Mouse (Mus musculus) limb, embryonic 14.5 days (tissue): ENCODE results near the gene Il4i1. TPM values are rescaled to one million over a fixed set of nuclear protein-coding genes. Genes with fewer than 3 reads are reported as not detected.
"Not testable (repeated sequence)": the region's sequence is repeated elsewhere in the genome, so short reads cannot be mapped to it uniquely, and the experiment has no call there.

Experiments
- ATAC-seq: fragments of 200-750 bp; cut with Nextera tagmentation; 2 replicates; pipeline ENCODE4 v1.8.0; 2017; ENCODE audit warnings: low read depth, moderate number of reproducible peaks, moderate TSS enrichment; ENCODE audit not compliant: low FRiP score
- DNase-seq: peaks from one replicate; pipeline ENCODE4 v3.0.0-alpha.2; 2015; ENCODE audit warnings: low spot score
- H3K27ac ChIP-seq: fragments of 300-500 bp; sonication (generic); replicated peaks from 2 replicates; pipeline ENCODE4 v1.5.1; 2014; ENCODE audit warnings: low read depth, mild to moderate bottlenecking, low read length, moderate library complexity, mixed read lengths
- H3K27me3 ChIP-seq: fragments of 300-500 bp; sonication (generic); 2 replicates; pipeline ENCODE4 v1.6.1; 2014; ENCODE audit warnings: low read length, mixed read lengths; ENCODE audit not compliant: control insufficient read depth, insufficient read depth
- H3K36me3 ChIP-seq: fragments of 300-500 bp; sonication (generic); 2 replicates; pipeline ENCODE4 v1.6.1; 2014; ENCODE audit warnings: mild to moderate bottlenecking, low read length, moderate library complexity, mixed read lengths; ENCODE audit not compliant: control insufficient read depth, insufficient read depth
- H3K4me1 ChIP-seq: fragments of 300-500 bp; sonication (generic); 2 replicates; pipeline ENCODE4 v1.6.1; 2014; ENCODE audit warnings: antibody characterized with exemption, low read length, mixed read lengths; ENCODE audit not compliant: control insufficient read depth, insufficient read depth
- H3K4me2 ChIP-seq: fragments of 300-500 bp; sonication (generic); replicated peaks from 2 replicates; pipeline ENCODE4 v1.6.1; 2014; ENCODE audit warnings: low read depth, mild to moderate bottlenecking, low read length, moderate library complexity; ENCODE audit not compliant: severe bottlenecking
- H3K4me3 ChIP-seq: fragments of 300-500 bp; sonication (generic); replicated peaks from 2 replicates; pipeline ENCODE4 v1.5.1; 2014; ENCODE audit warnings: low read length
- H3K9ac ChIP-seq: fragments of 300-500 bp; sonication (generic); 2 replicates; pipeline ENCODE4 v1.6.1; 2014; ENCODE audit warnings: mild to moderate bottlenecking, low read depth, low read length, moderate library complexity; ENCODE audit not compliant: severe bottlenecking
- H3K9me3 ChIP-seq: fragments of 300-500 bp; sonication (generic); 2 replicates; pipeline ENCODE4 v1.6.1; 2016; ENCODE audit warnings: low read length; ENCODE audit not compliant: control insufficient read depth
- POLR2A ChIP-seq: fragments of 200-500 bp; IDR thresholded peaks from 2 replicates; pipeline ENCODE4 v1.8.0; 2012; ENCODE audit warnings: inconsistent platforms, mild to moderate bottlenecking, moderate library complexity, borderline replicate concordance; ENCODE audit not compliant: insufficient read depth, insufficient read length; ENCODE audit errors: extremely low read depth
- WGBS: fragments of 180-500 bp; shearing (Covaris S2); extraction: QIAGEN DNeasy Blood & Tissue Kit; methylation state at CpG from one replicate; pipeline ENCODE4 v1.1.7; 2014; 5-methylcytosine and 5-hydroxymethylcytosine counted together
- polyA plus RNA-seq, 2 experiments: library from polyadenylated mRNA; depleted of rRNA in 1 of 2; stranded (reverse) in 1 of 2; unstranded in 1 of 2; fragments of >200 nt; fragmentation: Nextera tagmentation in 1 of 2; extraction: Ambion mirVana in 1 of 2; gene quantifications; 2 replicates each; pipeline versions ENCODE4 v1.2.1 to v1.2.3; 2012 to 2014

The Il4i1 gene
- polyA plus RNA-seq, 2 experiments, result 1.0 to 1.6 TPM

DNA sequence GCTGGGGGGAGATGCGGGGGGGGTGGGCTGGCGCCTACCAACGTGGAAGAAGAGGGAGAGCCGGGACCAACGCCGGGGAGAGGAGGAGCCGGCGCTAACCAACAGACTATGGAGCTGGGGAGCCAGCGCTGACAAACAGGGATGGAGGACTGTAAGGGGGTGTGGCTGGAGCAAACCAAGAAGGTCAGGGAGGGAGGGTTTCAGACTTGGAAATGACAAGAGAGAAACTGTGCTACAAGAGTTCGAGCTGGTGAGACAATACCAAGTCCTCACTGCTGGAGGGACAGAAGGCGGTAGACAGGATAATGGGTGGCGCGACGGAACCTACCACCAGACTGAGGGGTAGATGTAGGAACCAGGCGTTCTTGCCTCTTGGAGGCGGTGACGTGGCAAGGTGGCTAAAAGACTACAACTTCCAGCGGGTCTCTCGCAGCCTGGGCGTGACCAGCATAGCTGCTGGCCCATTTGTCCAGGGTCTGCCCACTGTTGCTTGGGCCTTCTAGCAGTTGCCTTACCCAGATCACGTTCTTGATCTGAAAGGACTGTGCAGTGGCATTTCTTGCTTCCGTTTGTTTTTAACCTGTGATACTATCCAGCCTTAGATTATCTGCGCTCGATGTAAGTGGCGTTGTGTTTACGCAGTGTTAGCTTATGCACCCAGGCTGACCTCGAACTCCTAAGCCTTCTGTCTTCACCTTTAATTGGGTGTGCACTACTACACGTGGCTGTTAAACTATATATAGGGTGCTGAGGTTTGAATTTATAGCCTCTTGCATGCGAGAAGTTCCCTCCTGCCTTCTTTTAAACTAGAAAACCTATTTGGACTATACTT is 53.7 kb downstream of the Il4i1 start, which contains the start of gene Ptov1:
Ptov1 (minus strand) TSS at position 92 of the 832 bp plus-strand sequence.
- peak; percentile 39; the same call in 1 of the 2 replicates for TF ChIP-seq POLR2A

GRCm38 (mm10) chr7:44870614-44871013 is 54.4 kb downstream of the Il4i1 start:
- H3K27ac ChIP-seq, result peak overlapping the region; percentile 100
- H3K36me3 ChIP-seq, result peaks cover 16% of the 10 kb centered on the region
- peak overlapping the region; percentile 100; the same call in 1 of the 2 replicates for H3K9ac ChIP-seq
- peak overlapping the region; percentile 94 for H3K4me2 ChIP-seq
- peak overlapping the region; percentile 98 for H3K4me3 ChIP-seq
- no peaks in the 10 kb centered on the region for H3K27me3 ChIP-seq
- TF ChIP-seq POLR2A, result no peak
- no peaks in the 10 kb centered on the region for H3K9me3 ChIP-seq
- WGBS, result 67% methylated on average over 6 of the region's 6 CpGs
- ATAC-seq (no peak), DNase-seq (no peak)
- peaks cover 35% of the 10 kb centered on the region for H3K4me1 ChIP-seq

More for the DNA sequence above, 53.7 kb downstream of the Il4i1 start, which contains the start of gene Ptov1:
- 5% methylated on average over 28 of the region's 29 CpGs for WGBS
- no peaks in the 10 kb centered on the region for H3K27me3 ChIP-seq
- H3K4me1 ChIP-seq, result peaks cover 40% of the 10 kb centered on the region
- peak within 1 kb of the TSS; percentile 100 for H3K27ac ChIP-seq
- H3K36me3 ChIP-seq, result peaks cover 21% of the 10 kb centered on the region
- peak within 1 kb of the TSS; percentile 98 for H3K4me3 ChIP-seq
- peak within 1 kb of the TSS; percentile 100 for H3K9ac ChIP-seq
- DNase-seq (peak; percentile 97), ATAC-seq (peak; percentile 92)
- H3K9me3 ChIP-seq, result no peaks in the 10 kb centered on the region
- H3K4me2 ChIP-seq, result peak within 1 kb of the TSS; percentile 94

DNA sequence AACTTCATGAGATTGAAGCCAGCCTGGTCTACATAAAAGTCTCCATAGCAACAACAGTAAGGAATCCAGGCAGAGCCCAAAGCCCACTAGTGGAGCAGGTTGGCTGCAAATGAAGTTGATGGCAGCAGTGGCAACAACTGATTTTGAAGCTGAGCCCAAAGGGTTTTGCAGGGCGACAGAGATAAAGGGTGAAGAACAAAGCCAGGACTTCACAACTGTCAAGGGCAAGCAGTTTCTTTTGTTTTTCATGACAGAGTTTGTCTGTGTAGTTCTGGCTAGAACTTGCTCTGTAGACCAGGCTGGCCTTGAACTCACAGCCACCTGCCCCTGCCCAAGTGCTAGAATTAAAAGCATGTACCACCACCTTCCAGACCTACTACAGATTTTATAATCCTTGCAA is 55.0 kb downstream of the Il4i1 start:
- H3K27ac ChIP-seq, result no peak overlapping the region
- DNase-seq (no peak), ATAC-seq (no peak)
- H3K4me1 ChIP-seq, result peaks cover 29% of the 10 kb centered on the region
- H3K4me3 ChIP-seq, result no peak overlapping the region
- TF ChIP-seq POLR2A, result no peak
- H3K36me3 ChIP-seq, result peaks cover 16% of the 10 kb centered on the region
- WGBS, result 82% methylated on average over 1 of the region's 1 CpGs
- no peaks in the 10 kb centered on the region for H3K9me3 ChIP-seq
- H3K27me3 ChIP-seq, result no peaks in the 10 kb centered on the region
- H3K4me2 ChIP-seq, result no peak overlapping the region
- H3K9ac ChIP-seq, result no peak overlapping the region

DNA sequence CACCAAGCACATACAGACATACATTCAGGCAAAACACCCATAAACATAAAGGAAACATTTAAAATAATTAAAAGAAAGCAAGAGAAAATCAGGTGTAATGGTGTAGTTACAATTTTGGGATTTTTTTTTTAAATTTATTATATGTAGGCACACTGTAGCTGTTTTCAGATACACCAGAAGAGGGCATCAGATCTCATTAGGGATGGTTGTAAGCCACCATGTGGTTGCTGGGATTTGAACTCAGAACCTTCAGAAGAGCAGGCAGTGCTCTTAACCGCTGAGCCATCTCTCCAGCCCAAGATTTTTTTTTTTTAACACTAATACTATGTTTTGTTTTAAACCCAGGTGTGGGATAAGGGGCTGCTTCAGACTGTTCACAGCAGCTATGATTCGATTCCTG is 55.6 kb downstream of the Il4i1 start:
- H3K9me3 ChIP-seq, DNase-seq, H3K4me3 ChIP-seq, ATAC-seq, H3K27ac ChIP-seq, H3K27me3 ChIP-seq, H3K9ac ChIP-seq, H3K4me2 ChIP-seq: not testable (repeated sequence)
- Histone ChIP-seq H3K36me3 (peaks cover 16% of the 10 kb centered on the region), H3K4me1 (peaks cover 23% of the 10 kb centered on the region)
- WGBS, result 87% methylated on average over 2 of the region's 2 CpGs

- H3K4me3 ChIP-seq, result no peak overlapping the region
- H3K27me3 ChIP-seq, result no peaks in the 10 kb centered on the region
- DNase-seq, result no peak
- TF ChIP-seq POLR2A, result no peak
- peaks cover 73% of the 10 kb centered on the region for H3K36me3 ChIP-seq
- H3K4me2 ChIP-seq, result no peak overlapping the region
- 88% methylated on average over 14 of the region's 14 CpGs for WGBS
- H3K9ac ChIP-seq, result no peak overlapping the region
- no peaks in the 10 kb centered on the region for H3K4me1 ChIP-seq
- no peaks in the 10 kb centered on the region for H3K9me3 ChIP-seq
- H3K27ac ChIP-seq, result no peak overlapping the region
- no peak for ATAC-seq
These were observed 61.6 kb downstream of the Il4i1 start for GRCm38 (mm10) chr7:44877833-44878232.
